Mouse (Mus musculus): Measurements from ENCODE around the gene Slc2a5. TPM values are rescaled to one million over a fixed set of nuclear protein-coding genes. Genes with fewer than 3 reads are reported as not detected.

Gene Slc2a5
- 1 to 10 TPM; 3.9 to 5.3 TPM for total RNA-seq (2021)
- long read RNA-seq, partial matches to known transcripts: 3 of 3 reads
- long read RNA-seq, other reads (novel, unspliced or antisense): 0 of 3 reads

DNA sequence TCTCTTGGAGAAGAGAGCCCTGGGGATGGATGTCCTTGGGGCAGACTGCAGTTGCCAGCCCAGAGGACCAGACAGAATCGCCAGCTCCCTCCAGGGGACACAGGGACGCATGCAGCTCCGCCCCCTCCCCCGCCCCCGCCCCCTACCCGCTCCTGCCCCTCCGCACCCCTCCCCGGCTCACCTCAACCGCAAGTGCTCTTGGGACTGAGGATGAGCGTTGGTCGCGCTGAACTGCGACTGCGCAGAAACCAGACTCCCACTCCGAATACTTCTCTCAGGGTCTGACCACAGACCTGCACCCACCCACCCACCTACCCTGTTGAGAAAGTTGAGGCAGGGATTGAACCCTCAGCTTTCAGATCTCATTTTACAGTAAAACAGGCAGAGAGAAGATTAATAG lies at the start of gene Slc2a5:
Gene Slc2a5 (plus strand): TSS at position 229 of the 400 bp plus-strand sequence.
- no peak for DNase-seq (ENCODE audit: low spot score in 2 of 2)

- no peak for DNase-seq (ENCODE audit: low spot score in 2 of 2)
Measured at GRCm38 (mm10) chr4:150070136-150070535, 48.9 kb upstream of the Slc2a5 start.

- no peak for DNase-seq (ENCODE audit: low spot score in 2 of 2)
Measured at GRCm38 (mm10) chr4:150072416-150073101, 46.5 kb upstream of the Slc2a5 start.

- peak; percentile 58 to 63 for DNase-seq (ENCODE audit: low spot score in 2 of 2)
Measured at GRCm38 (mm10) chr4:150073102-150073473, 46.0 kb upstream of the Slc2a5 start.

GRCm38 (mm10) chr4:150075350-150075749 lies 43.7 kb upstream of the Slc2a5 start:
- DNase-seq (ENCODE audit: low spot score in 2 of 2): no peak

GRCm38 (mm10) chr4:150076147-150076546 lies 42.9 kb upstream of the Slc2a5 start:
- DNase-seq (ENCODE audit: low spot score in 2 of 2): no peak

- DNase-seq (ENCODE audit: low spot score in 2 of 2): no peak
Measured at GRCm38 (mm10) chr4:150078646-150079045, 40.4 kb upstream of the Slc2a5 start.

GRCm38 (mm10) chr4:150079244-150079643 lies 39.8 kb upstream of the Slc2a5 start:
- DNase-seq (ENCODE audit: low spot score in 2 of 2): no peak

DNA sequence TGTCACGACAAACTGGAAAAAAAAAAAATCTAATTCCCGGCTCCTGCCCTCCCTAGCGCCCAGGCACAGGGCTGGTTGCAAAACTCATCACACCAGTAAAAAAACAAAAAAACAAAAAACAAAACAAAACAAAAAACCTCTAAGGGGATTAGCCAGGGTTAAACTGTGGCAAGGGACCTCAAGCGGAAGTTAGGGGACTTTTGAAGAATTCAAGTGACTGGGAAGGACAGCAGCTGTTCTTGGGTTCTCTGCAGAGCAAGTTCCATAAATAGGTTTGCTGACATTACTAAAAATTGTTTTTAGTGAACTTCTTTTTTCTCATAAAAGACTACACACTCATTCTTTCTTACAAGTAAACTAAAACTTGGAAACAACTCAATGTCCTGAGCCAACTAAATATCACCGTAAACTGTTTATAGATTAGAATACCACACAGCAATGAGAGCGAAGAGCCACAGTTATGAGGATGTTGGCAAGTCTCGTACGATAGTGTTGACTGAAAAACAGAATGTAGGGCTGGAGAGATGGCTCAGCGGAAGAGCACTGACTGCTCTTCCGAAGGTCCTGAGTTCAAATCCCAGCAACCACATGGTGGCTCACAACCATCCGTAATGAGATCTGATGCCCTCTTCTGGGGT lies 38.6 kb upstream of the Slc2a5 start:
- DNase-seq (ENCODE audit: low spot score in 2 of 2): no peak

DNA sequence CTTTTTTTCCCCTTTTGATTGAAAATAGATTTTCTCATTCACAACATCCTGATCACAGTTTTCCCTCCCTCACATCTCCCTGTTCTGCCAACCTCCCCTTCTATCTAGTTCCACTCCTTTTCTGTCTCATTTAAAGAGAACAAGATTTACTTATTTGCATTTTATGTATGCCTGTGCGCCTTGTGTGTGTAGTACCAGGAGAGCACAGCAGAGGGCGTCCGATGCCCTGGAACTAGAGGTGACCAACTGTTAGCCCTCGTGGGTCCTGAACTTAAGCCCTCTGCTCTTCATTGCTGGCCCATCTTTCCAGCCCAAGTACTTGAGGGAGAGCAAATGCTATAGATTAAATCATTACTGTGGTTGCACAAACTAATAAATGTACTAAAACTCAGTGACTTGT lies 33.7 kb upstream of the Slc2a5 start:
- no peak for DNase-seq (ENCODE audit: low spot score in 2 of 2)

DNA sequence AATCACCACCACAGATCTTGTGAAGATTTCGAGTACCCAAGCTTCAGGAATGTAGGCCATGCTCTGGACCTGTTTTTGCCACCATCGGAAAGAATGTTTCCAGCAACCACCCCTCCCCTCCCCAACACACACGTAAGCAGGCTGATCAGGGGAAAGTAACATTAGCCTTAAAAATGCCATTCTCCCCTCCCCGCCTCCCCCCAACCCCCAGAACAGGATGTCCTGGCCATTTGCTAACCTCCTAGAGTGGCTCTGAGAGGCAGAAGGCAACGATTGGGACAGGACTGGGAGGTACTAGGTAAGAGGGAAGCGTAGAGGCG lies 32.3 kb upstream of the Slc2a5 start:
- no peak for DNase-seq (ENCODE audit: low spot score in 2 of 2)

DNA sequence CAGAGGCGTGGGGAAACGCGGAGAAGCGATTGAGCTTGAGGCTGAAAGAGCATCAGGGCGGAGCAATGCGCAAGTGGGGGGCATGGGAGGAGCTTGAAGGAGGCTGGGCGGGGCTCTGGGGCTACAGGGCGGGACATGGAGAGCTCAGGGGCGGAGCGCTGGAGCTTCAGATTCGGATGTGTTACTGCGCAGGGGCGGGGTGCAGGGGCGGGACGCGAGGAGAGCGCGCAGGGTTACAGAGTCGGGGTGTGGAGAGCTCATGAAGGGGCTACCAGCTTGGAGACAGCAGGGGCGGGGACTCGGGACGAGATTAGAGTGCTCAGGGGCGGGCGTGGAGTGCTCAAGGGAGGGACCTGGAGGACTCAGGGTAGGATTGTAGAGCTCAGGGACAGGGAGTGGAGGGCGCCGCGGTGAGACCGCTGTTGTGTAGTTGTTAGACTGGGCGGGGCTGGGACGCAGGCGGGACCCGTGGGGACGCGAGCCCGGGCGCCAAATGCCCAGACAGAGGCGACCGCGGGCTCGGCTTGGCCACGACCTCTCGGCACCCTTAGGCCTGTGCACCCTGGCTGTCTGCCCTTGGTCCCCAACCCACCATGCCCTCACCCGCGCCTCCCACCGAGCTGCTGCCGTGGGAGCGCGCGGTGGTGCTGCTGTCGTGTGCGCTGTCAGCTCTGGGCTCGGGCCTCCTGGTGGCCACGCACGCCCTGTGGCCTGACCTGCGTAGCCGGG lies 31.8 kb upstream of the Slc2a5 start, which contains the start of gene Gpr157:
Gene Gpr157 (plus strand): TSS at position 205 of the 729 bp plus-strand sequence.
- DNase-seq (ENCODE audit: low spot score in 2 of 2): peak; percentile 83 to 87

DNA sequence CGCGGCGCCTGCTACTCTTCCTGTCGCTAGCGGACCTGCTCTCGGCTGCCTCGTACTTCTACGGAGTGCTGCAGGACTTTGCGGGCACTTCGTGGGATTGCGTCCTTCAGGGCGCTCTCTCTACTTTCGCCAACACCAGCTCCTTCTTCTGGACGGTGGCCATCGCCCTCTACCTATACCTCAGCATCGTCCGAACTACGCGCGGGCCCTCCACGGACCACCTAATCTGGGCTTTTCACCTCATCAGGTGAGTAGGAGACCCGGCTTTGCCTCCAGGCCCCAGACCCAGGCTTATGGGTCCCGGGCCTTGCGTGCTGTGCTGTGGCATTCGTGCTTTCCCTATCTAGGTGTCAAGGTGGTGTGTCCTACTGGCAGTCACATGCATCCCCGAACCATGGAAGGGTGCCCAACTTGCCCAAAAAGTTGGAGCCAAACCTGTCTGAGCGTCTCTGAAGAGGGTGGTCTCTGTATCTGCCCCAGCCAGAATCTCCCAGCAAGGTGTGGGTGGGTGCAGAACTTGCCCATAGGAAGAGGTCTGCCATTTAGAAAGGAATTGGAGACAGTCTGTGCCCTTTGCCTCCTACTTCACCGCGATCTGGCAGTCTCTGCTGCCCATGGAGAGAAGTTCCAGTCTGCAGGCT lies 31.1 kb upstream of the Slc2a5 start:
- peak in 1 of 2 experiments; percentile 17 for DNase-seq (ENCODE audit: low spot score in 2 of 2)

DNA sequence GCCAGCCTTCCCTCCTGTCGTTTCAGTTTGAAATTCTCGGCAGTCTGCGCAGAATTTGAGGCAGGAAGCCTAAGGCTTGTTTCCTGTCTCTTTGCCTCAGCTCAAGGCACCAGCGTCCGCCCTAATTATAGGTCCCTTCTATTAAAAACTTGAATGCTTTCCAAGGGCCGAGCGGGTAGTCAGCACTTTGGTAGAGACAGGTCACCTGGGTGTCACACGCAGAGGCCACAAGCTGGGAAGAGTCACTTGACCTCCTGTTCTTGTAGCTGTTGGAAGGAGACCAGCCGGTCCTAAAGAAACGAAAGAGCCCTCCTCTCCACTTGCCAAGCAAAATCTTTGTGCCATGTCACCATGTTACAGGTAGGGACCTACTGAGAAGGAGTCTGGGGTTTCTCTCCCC lies 30.0 kb upstream of the Slc2a5 start:
- no peak for DNase-seq (ENCODE audit: low spot score in 2 of 2)

- DNase-seq (ENCODE audit: low spot score in 2 of 2): peak; percentile 32 to 34
Measured at GRCm38 (mm10) chr4:150091887-150092582, 27.0 kb upstream of the Slc2a5 start.

DNA sequence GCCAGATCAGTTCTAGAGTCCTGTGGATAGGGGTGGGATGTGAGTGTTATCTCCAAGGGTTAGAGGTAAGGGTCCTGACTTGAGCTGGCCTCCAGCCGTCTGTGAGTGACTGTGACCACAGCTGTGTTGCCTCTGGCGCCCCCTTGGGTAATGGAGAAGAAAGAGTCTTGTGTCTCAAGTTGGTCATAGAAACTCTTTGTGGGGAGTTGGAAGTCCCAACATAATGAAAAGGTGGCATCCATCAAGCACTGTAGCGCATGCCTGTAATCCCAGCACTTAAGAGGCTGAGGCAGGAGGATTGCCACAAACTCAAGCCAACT lies 26.5 kb upstream of the Slc2a5 start:
- DNase-seq (ENCODE audit: low spot score in 2 of 2): no peak

- no peak for DNase-seq (ENCODE audit: low spot score in 2 of 2)
Measured at GRCm38 (mm10) chr4:150093560-150094462, 25.3 kb upstream of the Slc2a5 start.

GRCm38 (mm10) chr4:150094463-150094789 lies 24.7 kb upstream of the Slc2a5 start:
- DNase-seq (ENCODE audit: low spot score in 2 of 2): no peak

DNA sequence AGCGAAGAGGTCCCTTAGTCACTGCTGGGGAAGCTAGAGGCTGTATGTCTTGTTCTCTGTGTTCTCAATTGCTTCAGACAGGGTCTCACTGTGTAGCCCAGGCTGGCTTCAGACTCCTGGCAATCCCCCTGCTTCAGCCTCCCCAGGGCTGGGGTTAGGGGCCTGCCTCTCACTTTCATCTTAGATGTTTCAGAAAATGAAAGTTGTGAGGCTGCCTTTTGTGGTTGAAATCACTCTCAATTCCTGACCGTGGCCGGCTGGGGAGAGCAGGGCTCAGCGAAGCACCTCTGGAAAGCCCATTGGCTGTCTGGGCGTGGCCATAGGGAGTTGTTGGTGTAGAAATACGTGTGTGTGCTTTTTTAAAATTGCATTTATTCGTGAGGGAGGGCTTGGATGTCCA lies 22.8 kb upstream of the Slc2a5 start:
- DNase-seq (ENCODE audit: low spot score in 2 of 2): no peak

DNA sequence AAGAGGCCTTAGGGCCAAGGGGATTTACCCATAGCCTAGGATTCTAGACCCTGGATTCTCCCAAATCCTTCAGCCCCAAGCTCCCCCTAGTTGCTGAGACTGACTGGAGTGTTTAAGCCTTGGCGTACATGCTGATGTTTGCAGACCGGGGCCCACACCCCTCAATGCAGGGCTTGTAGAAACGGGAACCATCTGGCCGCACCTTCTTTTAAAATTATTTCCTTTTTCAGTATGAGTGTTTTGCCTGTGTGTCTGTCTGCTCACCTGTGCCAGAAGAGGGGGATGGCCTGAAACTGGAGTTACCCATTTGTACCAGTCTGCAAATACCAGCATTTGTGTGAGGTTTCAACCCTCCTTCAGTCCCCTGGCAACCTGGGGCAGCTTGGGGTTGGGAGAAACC lies 21.2 kb upstream of the Slc2a5 start:
- DNase-seq (ENCODE audit: low spot score in 2 of 2): no peak

All from layer of hippocampus, postnatal 10 days (tissue).